Mouse (Mus musculus) adipose tissue, adult 10 weeks (tissue): ENCODE measurements around the gene 9930104L06Rik. TPM values are rescaled to one million over a fixed set of nuclear protein-coding genes. Genes with fewer than 3 reads are reported as not detected.

Experiments used
- polyA plus RNA-seq: library from polyadenylated mRNA; stranded (reverse); fragments of 350-450 nt; fragmentation: Illumina TruSeq; extraction: RNeasy Lipid Tissue Mini Kit (QIAGEN cat#74804); gene quantifications from one replicate; pipeline ENCODE4 v1.2.3, GENCODE M21; 2014; ENCODE audit warnings: low read depth, low replicate concordance

9930104L06Rik gene
- polyA plus RNA-seq, result 15.3 TPM

GRCm38 (mm10) chr4:124936613-124937471 is at the start of gene 9930104L06Rik:
Gene 9930104L06Rik (plus strand): TSS chr4:124937048.

GRCm38 (mm10) chr4:124939211-124939610 is 2.4 kb downstream of the 9930104L06Rik start, which contains the start of gene Cdca8:
Gene Cdca8 (minus strand): TSS chr4:124939311.

GRCm38 (mm10) chr4:124985671-124986602 is 49.1 kb downstream of the 9930104L06Rik start, which contains the start of gene Rspo1:
Gene Rspo1 (plus strand): TSS chr4:124986430.

Other genes starting within 250 kb of the 9930104L06Rik start
- gene Utp11, start 243.4 kb upstream of the 9930104L06Rik start, polyA plus RNA-seq, result 27.0 TPM
- 7.3 TPM for gene Fhl3, start 236.3 kb upstream of the 9930104L06Rik start, polyA plus RNA-seq
- 34.0 TPM for gene Sf3a3, start 222.3 kb upstream of the 9930104L06Rik start, polyA plus RNA-seq
- gene Inpp5b, start 195.2 kb upstream of the 9930104L06Rik start, polyA plus RNA-seq, result 26.5 TPM
- 11.7 TPM for gene Mtf1, start 134.9 kb upstream of the 9930104L06Rik start, polyA plus RNA-seq
- 31.5 TPM for gene Yrdc, start 86.4 kb upstream of the 9930104L06Rik start, polyA plus RNA-seq
- 62.5 TPM for gene 1110065P20Rik, start 85.9 kb upstream of the 9930104L06Rik start, polyA plus RNA-seq
- 0.35 TPM for gene Maneal, start 74.9 kb upstream of the 9930104L06Rik start, polyA plus RNA-seq
- 0.21 TPM for gene Epha10, start 56.1 kb upstream of the 9930104L06Rik start, polyA plus RNA-seq
- gene Cdca8, start 2.3 kb downstream of the 9930104L06Rik start, polyA plus RNA-seq, result 3.2 TPM
- 33.8 TPM for gene Rspo1, start 49.4 kb downstream of the 9930104L06Rik start, polyA plus RNA-seq
- 57.5 TPM for gene Gnl2, start 79.5 kb downstream of the 9930104L06Rik start, polyA plus RNA-seq
- gene Dnali1, start 128.7 kb downstream of the 9930104L06Rik start, polyA plus RNA-seq, result 7.1 TPM
- 13.8 TPM for gene Snip1, start 129.6 kb downstream of the 9930104L06Rik start, polyA plus RNA-seq
- gene Meaf6, start 148.1 kb downstream of the 9930104L06Rik start, polyA plus RNA-seq, result 38.4 TPM
- 5.3 TPM for gene Zc3h12a, start 190.8 kb downstream of the 9930104L06Rik start, polyA plus RNA-seq